Mouse (Mus musculus): ENCODE results near the gene Tmem74b.

Tmem74b gene

DNA sequence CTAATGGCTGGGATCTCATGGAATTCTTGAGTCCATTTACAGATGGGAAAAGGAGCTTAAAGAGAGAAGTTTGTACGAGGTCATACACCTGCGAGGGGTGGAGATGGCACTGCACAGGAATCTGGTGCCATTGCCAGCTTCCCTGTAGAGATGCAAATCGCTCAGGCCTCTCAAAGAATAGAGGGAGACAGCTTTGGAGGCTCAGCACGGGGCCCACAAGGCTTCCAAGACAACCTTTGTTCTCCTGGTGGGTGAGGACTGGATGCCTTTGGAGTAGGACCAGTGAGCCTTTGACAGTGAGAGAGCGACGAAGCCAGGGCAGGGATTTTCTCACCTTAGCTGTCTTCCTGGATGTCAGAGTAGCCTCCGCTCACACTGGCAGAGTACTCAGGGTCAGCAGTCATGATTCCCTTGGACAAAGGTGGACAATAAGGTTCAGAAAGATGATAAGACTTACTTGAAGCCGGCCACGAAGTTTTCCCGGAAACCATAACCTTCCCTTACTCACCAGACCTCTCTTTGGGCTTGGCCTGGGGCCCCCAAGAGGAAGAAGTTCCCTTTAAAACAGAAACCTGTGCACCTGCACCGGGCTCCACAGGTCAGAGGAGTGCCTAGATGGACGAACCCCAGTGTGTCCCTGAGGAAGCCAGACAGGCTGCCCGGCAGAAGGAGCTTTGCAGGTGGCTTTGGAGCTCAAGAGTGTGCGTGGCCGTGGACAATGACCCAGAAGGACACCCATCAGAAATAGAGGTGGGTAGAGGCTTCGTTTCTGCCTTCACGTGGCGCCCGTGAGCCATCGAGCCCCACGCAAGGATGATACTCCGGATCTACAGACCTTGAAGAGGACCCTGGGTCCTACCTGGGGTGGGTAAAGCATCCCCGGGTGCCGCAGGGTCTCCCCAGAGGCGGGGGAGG, at the start of gene Tmem74b:
Gene Tmem74b, plus strand, starts transcription at position 778 of the 915 bp plus-strand sequence.
- Histone ChIP-seq H3K36me3 (ENCODE audit: insufficient read depth, low read length) (no peaks in the 10 kb centered on the region), H3K27me3 (ENCODE audit: insufficient read depth, low read length) (peaks cover 68% of the 10 kb centered on the region), H3K9me3 (ENCODE audit: low read length) (peaks cover 10% of the 10 kb centered on the region), H3K4me3 (replicated peaks; ENCODE audit: low read length) (peak within 1 kb of the TSS; percentile 81), H3K4me1 (replicated peaks; ENCODE audit: low read depth, low read length) (peaks cover 18% of the 10 kb centered on the region)
- no peak for TF ChIP-seq CTCF (conservative IDR thresholded peaks at IDR 0.05; ENCODE audit: low read length)
- TF ChIP-seq NANOG (IDR thresholded peaks at IDR 0.05; ENCODE audit: borderline replicate concordance, low read length): no peak

GRCm38 (mm10) chr2:151652053-151652452, 49.8 kb upstream of the Tmem74b start:
- no peaks in the 10 kb centered on the region for H3K36me3 ChIP-seq (ENCODE audit: insufficient read depth, low read length)
- no peaks in the 10 kb centered on the region for H3K9me3 ChIP-seq (ENCODE audit: low read length)
- H3K27me3 ChIP-seq (ENCODE audit: insufficient read depth, low read length): 0 out of 2 replicates have a peak, but pooled peaks cover 2% of the 10 kb centered on the region
- TF ChIP-seq CTCF (conservative IDR thresholded peaks at IDR 0.05; ENCODE audit: low read length): no peak
- TF ChIP-seq NANOG (IDR thresholded peaks at IDR 0.05; ENCODE audit: borderline replicate concordance, low read length): no peak
- TF ChIP-seq POU5F1 (IDR thresholded peaks at IDR 0.05; ENCODE audit: borderline replicate concordance, low read length): no peak
- no peaks in the 10 kb centered on the region for H3K4me1 ChIP-seq (replicated peaks; ENCODE audit: low read depth, low read length)
- no peak overlapping the region for H3K4me3 ChIP-seq (replicated peaks; ENCODE audit: low read length)

- H3K4me1 ChIP-seq (replicated peaks; ENCODE audit: low read depth, low read length): peaks cover 7% of the 10 kb centered on the region; the same call in 1 of the 2 replicates
- peaks cover 5% of the 10 kb centered on the region; the same call in 1 of the 2 replicates for H3K9me3 ChIP-seq (ENCODE audit: low read length)
- no peak within 1 kb of the TSS for H3K4me3 ChIP-seq (replicated peaks; ENCODE audit: low read length)
- peaks cover 14% of the 10 kb centered on the region for H3K27me3 ChIP-seq (ENCODE audit: insufficient read depth, low read length)
- no peaks in the 10 kb centered on the region for H3K36me3 ChIP-seq (ENCODE audit: insufficient read depth, low read length)
- TF ChIP-seq NANOG (IDR thresholded peaks at IDR 0.05; ENCODE audit: borderline replicate concordance, low read length) (no peak), POU5F1 (IDR thresholded peaks at IDR 0.05; ENCODE audit: borderline replicate concordance, low read length) (no peak), CTCF (conservative IDR thresholded peaks at IDR 0.05; ENCODE audit: low read length) (no peak)
These were observed 33.4 kb upstream of the Tmem74b start, which contains the start of gene Rad21l for GRCm38 (mm10) chr2:151668433-151668832. Gene Rad21l, minus strand, starts transcription at chr2:151668533.

- H3K4me3 ChIP-seq (replicated peaks; ENCODE audit: low read length): peak overlapping the region; percentile 63
- H3K36me3 ChIP-seq (ENCODE audit: insufficient read depth, low read length): no peaks in the 10 kb centered on the region
- peaks cover 7% of the 10 kb centered on the region; the same call in 1 of the 2 replicates for H3K4me1 ChIP-seq (replicated peaks; ENCODE audit: low read depth, low read length)
- H3K9me3 ChIP-seq (ENCODE audit: low read length): peaks cover 5% of the 10 kb centered on the region; the same call in 1 of the 2 replicates
- TF ChIP-seq POU5F1 (IDR thresholded peaks at IDR 0.05; ENCODE audit: borderline replicate concordance, low read length) (no peak), NANOG (IDR thresholded peaks at IDR 0.05; ENCODE audit: borderline replicate concordance, low read length) (no peak), CTCF (conservative IDR thresholded peaks at IDR 0.05; ENCODE audit: low read length) (no peak)
- peaks cover 14% of the 10 kb centered on the region for H3K27me3 ChIP-seq (ENCODE audit: insufficient read depth, low read length)
These were observed 31.5 kb upstream of the Tmem74b start for GRCm38 (mm10) chr2:151670026-151670967.

DNA sequence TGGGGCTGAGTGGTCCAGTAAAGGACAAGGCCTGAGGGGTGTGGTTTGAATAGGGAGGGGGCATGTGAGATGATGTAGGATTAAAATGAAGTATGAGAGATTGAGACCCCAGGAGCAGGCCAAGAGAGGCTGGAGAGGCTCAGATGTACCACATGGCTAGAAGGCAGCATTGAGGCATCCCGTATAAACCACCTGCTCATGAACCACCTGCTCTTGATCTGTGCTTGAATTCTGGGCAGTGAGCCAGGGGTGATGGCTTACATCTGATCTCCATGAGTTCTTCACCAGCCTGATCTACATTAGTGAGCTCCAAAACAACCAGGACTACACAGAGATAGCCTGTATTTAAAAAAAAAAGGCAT, 30.9 kb upstream of the Tmem74b start:
- H3K9me3 ChIP-seq (ENCODE audit: low read length): peaks cover 5% of the 10 kb centered on the region; the same call in 1 of the 2 replicates
- no peaks in the 10 kb centered on the region for H3K36me3 ChIP-seq (ENCODE audit: insufficient read depth, low read length)
- H3K27me3 ChIP-seq (ENCODE audit: insufficient read depth, low read length): peaks cover 14% of the 10 kb centered on the region
- no peak overlapping the region for H3K4me3 ChIP-seq (replicated peaks; ENCODE audit: low read length)
- peaks cover 7% of the 10 kb centered on the region; the same call in 1 of the 2 replicates for H3K4me1 ChIP-seq (replicated peaks; ENCODE audit: low read depth, low read length)
- no peak for TF ChIP-seq POU5F1 (IDR thresholded peaks at IDR 0.05; ENCODE audit: borderline replicate concordance, low read length)
- no peak for TF ChIP-seq CTCF (conservative IDR thresholded peaks at IDR 0.05; ENCODE audit: low read length)
- TF ChIP-seq NANOG (IDR thresholded peaks at IDR 0.05; ENCODE audit: borderline replicate concordance, low read length): no peak

- Histone ChIP-seq H3K4me3 (replicated peaks; ENCODE audit: low read length) (no peak overlapping the region), H3K36me3 (ENCODE audit: insufficient read depth, low read length) (no peaks in the 10 kb centered on the region), H3K4me1 (replicated peaks; ENCODE audit: low read depth, low read length) (no peaks in the 10 kb centered on the region), H3K27me3 (ENCODE audit: insufficient read depth, low read length) (no peaks in the 10 kb centered on the region; the same call in 1 of the 2 replicates), H3K9me3 (ENCODE audit: low read length) (no peaks in the 10 kb centered on the region; the same call in 1 of the 2 replicates)
- TF ChIP-seq CTCF (conservative IDR thresholded peaks at IDR 0.05; ENCODE audit: low read length) (no peak), POU5F1 (IDR thresholded peaks at IDR 0.05; ENCODE audit: borderline replicate concordance, low read length) (no peak), NANOG (IDR thresholded peaks at IDR 0.05; ENCODE audit: borderline replicate concordance, low read length) (no peak)
These were observed 25.6 kb upstream of the Tmem74b start for GRCm38 (mm10) chr2:151676234-151676633.

- TF ChIP-seq POU5F1 (IDR thresholded peaks at IDR 0.05; ENCODE audit: borderline replicate concordance, low read length): no peak
- no peak for TF ChIP-seq NANOG (IDR thresholded peaks at IDR 0.05; ENCODE audit: borderline replicate concordance, low read length)
- no peak for TF ChIP-seq CTCF (conservative IDR thresholded peaks at IDR 0.05; ENCODE audit: low read length)
- H3K9me3 ChIP-seq (ENCODE audit: low read length): no peaks in the 10 kb centered on the region; the same call in 1 of the 2 replicates
- no peaks in the 10 kb centered on the region for H3K36me3 ChIP-seq (ENCODE audit: insufficient read depth, low read length)
- peaks cover 5% of the 10 kb centered on the region; the same call in 1 of the 2 replicates for H3K27me3 ChIP-seq (ENCODE audit: insufficient read depth, low read length)
- no peak overlapping the region for H3K4me3 ChIP-seq (replicated peaks; ENCODE audit: low read length)
- no peaks in the 10 kb centered on the region for H3K4me1 ChIP-seq (replicated peaks; ENCODE audit: low read depth, low read length)
These were observed 19.5 kb upstream of the Tmem74b start for GRCm38 (mm10) chr2:151682357-151682756.

GRCm38 (mm10) chr2:151682976-151683375, 18.8 kb upstream of the Tmem74b start:
- H3K9me3 ChIP-seq (ENCODE audit: low read length): no peaks in the 10 kb centered on the region
- no peak overlapping the region for H3K4me3 ChIP-seq (replicated peaks; ENCODE audit: low read length)
- TF ChIP-seq NANOG (IDR thresholded peaks at IDR 0.05; ENCODE audit: borderline replicate concordance, low read length): no peak
- no peak for TF ChIP-seq POU5F1 (IDR thresholded peaks at IDR 0.05; ENCODE audit: borderline replicate concordance, low read length)
- TF ChIP-seq CTCF (conservative IDR thresholded peaks at IDR 0.05; ENCODE audit: low read length): no peak
- peaks cover 5% of the 10 kb centered on the region; the same call in 1 of the 2 replicates for H3K27me3 ChIP-seq (ENCODE audit: insufficient read depth, low read length)
- H3K36me3 ChIP-seq (ENCODE audit: insufficient read depth, low read length): no peaks in the 10 kb centered on the region
- H3K4me1 ChIP-seq (replicated peaks; ENCODE audit: low read depth, low read length): no peaks in the 10 kb centered on the region
